Mouse (Mus musculus): ENCODE measurements around the gene Ankmy2. TPM values are rescaled to one million over a fixed set of nuclear protein-coding genes. Genes with fewer than 3 reads are reported as not detected.

Gene Ankmy2
- polyA plus RNA-seq, 1 experiment from 2014 or later = 42.6 TPM

DNA sequence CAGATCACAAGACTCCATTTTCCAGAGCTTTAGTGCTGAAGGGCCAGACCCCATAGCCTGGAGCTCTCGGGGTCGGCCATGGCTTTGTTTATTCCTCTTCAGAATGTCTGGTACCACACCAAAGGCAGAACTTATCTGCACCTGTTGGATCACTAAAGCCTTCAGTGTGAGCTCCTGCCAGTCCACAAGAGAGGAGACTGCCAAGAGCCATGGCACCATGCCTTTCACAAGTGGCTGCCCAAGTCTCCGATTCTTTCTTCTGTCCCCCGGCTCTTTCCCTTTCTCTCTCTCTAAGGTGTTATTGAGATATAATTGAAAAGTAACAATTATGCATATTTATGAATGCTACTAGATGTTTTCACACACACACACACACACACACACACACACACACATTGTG is 53.2 kb downstream of the Ankmy2 start:
- no peak for TF ChIP-seq CTCF (IDR thresholded peaks at IDR 0.05; ENCODE audit: low read depth)
- DNase-seq (no peak), ATAC-seq (ENCODE audit: insufficient read depth) (no peak)
- H3K9ac ChIP-seq = no peak overlapping the region
- no peak overlapping the region for H3K4me3 ChIP-seq (ENCODE audit: low read depth, low read length)
- H3K9me3 ChIP-seq (ENCODE audit: low read depth, low read length) = no peaks in the 10 kb centered on the region
- no peaks in the 10 kb centered on the region for H3K27me3 ChIP-seq (ENCODE audit: insufficient read depth, low read length)
- H3K36me3 ChIP-seq (ENCODE audit: insufficient read depth) = no peaks in the 10 kb centered on the region
- H3K4me2 ChIP-seq = no peak overlapping the region
- H3K27ac ChIP-seq (ENCODE audit: low read depth) = no peak overlapping the region
- no peaks in the 10 kb centered on the region for H3K4me1 ChIP-seq (ENCODE audit: insufficient read depth)
- 67% methylated on average over 4 of the region's 4 CpGs for WGBS

DNA sequence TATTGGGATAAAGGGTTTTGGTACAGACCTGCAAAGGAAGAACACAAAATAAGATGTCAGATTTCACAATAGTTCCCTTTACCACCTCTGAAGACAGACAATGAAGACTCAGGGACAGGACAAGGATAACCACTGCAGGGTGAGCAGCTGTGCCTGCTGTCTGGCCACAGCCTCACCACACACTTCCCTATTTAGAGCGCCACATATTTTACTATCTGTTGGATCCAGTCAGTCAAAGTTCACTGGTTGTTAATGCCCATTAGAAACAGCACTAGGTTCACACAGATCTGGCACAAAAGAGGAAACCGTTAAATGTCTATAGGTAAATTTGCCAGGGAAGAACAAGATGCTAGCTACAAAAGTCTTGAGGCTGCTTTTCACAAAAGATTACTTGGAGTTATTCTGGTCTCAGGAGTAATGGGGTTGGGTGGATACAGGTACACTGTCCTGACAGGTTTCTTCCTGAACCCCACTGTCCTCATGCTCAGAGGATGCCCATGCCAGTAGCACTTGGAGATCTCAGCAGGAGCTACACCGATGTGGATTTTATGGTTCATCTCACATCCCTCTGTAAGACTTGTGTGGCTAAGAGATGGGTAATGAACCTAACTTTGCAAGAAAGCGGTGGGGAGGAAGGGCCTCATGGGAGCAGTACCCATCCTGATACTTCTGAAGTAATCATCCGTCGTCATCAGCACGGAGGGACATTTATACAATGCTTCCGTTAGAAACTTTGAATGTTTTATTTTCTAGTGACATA is 57.7 kb downstream of the Ankmy2 start:
- no peaks in the 10 kb centered on the region for H3K36me3 ChIP-seq (ENCODE audit: insufficient read depth)
- no peak overlapping the region for H3K4me3 ChIP-seq (ENCODE audit: low read depth, low read length)
- no peak overlapping the region for H3K4me2 ChIP-seq
- no peak overlapping the region for H3K27ac ChIP-seq (ENCODE audit: low read depth)
- TF ChIP-seq CTCF (IDR thresholded peaks at IDR 0.05; ENCODE audit: low read depth) = no peak
- no peak overlapping the region for H3K9ac ChIP-seq
- ATAC-seq (ENCODE audit: insufficient read depth) (peak; percentile 51; the same call in 1 of the 2 replicates), DNase-seq (no peak)
- no peaks in the 10 kb centered on the region for H3K27me3 ChIP-seq (ENCODE audit: insufficient read depth, low read length)
- no peaks in the 10 kb centered on the region for H3K9me3 ChIP-seq (ENCODE audit: low read depth, low read length)
- WGBS = 43% methylated on average over 8 of the region's 8 CpGs
- H3K4me1 ChIP-seq (ENCODE audit: insufficient read depth) = no peaks in the 10 kb centered on the region

DNA sequence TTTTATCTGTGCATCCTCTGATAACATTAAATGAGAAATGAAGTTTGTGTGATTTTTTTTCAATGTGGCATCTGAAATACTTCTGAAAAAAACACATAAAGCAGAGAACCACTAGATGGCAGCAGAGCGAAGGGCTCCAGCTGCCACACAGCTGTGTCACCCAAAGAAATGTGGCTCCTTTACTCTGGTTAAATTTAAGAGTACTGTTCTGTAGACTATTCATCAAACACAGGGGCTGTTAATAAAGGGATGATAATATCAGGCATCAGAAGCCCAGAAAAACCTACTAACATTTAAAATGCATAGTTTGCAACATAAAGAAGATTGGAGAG is 58.2 kb downstream of the Ankmy2 start:
- DNase-seq = peak; percentile 94
- Histone ChIP-seq H3K4me3 (ENCODE audit: low read depth, low read length) (no peak overlapping the region), H3K27ac (ENCODE audit: low read depth) (no peak overlapping the region), H3K9ac (no peak overlapping the region), H3K4me2 (no peak overlapping the region), H3K9me3 (ENCODE audit: low read depth, low read length) (no peaks in the 10 kb centered on the region), H3K36me3 (ENCODE audit: insufficient read depth) (no peaks in the 10 kb centered on the region), H3K4me1 (ENCODE audit: insufficient read depth) (no peaks in the 10 kb centered on the region), H3K27me3 (ENCODE audit: insufficient read depth, low read length) (no peaks in the 10 kb centered on the region)
- WGBS = 0% methylated on average over 1 of the region's 1 CpGs
- peak; percentile 86 for TF ChIP-seq CTCF (IDR thresholded peaks at IDR 0.05; ENCODE audit: low read depth)
- peak; percentile 73; the same call in 1 of the 2 replicates for ATAC-seq (ENCODE audit: insufficient read depth)

DNA sequence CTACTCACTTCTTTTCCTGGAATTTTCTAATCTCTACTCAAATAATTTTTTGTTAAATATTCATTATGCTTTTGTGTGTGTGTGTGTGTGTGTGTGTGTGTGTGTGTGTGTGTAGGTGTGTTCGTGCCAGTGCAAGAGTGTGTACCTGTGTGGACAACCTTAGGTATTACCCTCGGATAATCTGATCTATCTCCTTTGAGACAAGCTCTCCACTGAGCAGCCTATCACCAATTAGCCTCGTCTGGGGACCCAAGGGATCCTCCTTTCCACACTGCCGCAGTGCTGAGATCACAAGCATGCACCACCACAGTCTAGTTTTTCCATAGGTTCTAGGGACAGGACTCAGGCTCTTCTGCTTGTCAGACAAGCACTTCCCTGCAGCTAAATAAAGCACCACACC is 59.3 kb downstream of the Ankmy2 start:
- no peaks in the 10 kb centered on the region for H3K36me3 ChIP-seq (ENCODE audit: insufficient read depth)
- no peaks in the 10 kb centered on the region for H3K4me1 ChIP-seq (ENCODE audit: insufficient read depth)
- H3K9me3 ChIP-seq (ENCODE audit: low read depth, low read length) = no peaks in the 10 kb centered on the region
- 64% methylated on average over 4 of the region's 4 CpGs for WGBS
- peak overlapping the region; percentile 52 for H3K4me2 ChIP-seq
- ATAC-seq (ENCODE audit: insufficient read depth) (peak; percentile 43; the same call in 1 of the 2 replicates), DNase-seq (no peak)
- no peak overlapping the region for H3K9ac ChIP-seq
- no peak for TF ChIP-seq CTCF (IDR thresholded peaks at IDR 0.05; ENCODE audit: low read depth)
- no peak overlapping the region for H3K27ac ChIP-seq (ENCODE audit: low read depth)
- H3K4me3 ChIP-seq (ENCODE audit: low read depth, low read length) = no peak overlapping the region
- H3K27me3 ChIP-seq (ENCODE audit: insufficient read depth, low read length) = no peaks in the 10 kb centered on the region

DNA sequence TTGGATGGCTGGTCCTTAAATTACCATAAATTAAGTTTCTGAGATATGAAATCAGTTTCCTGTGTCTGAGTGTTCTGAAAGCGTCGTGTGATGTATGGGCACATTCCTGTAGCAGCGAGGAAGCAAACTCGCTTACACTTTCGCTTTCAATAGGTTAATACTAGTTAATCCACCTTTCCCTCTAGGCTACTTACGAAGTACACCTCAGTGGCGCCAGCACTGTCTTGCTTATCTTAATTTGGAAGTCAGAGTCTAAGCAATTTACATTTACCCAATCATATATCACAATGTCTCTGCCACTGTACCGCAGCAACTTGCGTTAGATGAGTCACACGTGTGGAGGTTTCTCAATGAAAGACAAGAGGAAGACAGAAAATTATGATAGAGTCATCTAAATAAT is 60.0 kb downstream of the Ankmy2 start:
- Histone ChIP-seq H3K4me1 (ENCODE audit: insufficient read depth) (no peaks in the 10 kb centered on the region), H3K9ac (no peak overlapping the region), H3K4me2 (peak overlapping the region; percentile 52), H3K4me3 (ENCODE audit: low read depth, low read length) (peak overlapping the region; percentile 11; the same call in 1 of the 2 replicates), H3K27ac (ENCODE audit: low read depth) (no peak overlapping the region), H3K9me3 (ENCODE audit: low read depth, low read length) (no peaks in the 10 kb centered on the region), H3K27me3 (ENCODE audit: insufficient read depth, low read length) (no peaks in the 10 kb centered on the region), H3K36me3 (ENCODE audit: insufficient read depth) (no peaks in the 10 kb centered on the region)
- ATAC-seq (ENCODE audit: insufficient read depth) (no peak), DNase-seq (peak; percentile 50)
- WGBS = 35% methylated on average over 10 of the region's 10 CpGs
- no peak for TF ChIP-seq CTCF (IDR thresholded peaks at IDR 0.05; ENCODE audit: low read depth)

DNA sequence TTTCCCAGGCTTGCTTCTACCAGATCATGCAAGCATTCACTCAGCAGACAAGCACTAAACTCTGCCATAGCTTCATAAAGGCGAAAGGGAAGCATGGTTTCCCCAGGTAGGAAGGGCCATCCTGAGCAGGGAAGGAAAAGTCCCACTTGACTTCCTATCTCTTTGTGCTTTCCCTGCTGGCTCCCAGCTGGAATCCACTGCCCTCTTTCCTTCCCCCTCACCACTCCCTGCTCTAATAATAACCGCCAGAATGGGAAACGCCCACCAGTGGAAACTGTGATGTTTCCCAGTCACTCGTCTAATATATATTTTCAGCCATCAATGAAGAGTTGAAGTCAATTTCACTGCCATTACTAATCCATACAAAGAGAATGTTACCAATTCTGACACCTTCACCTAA is 67.5 kb downstream of the Ankmy2 start:
- Histone ChIP-seq H3K4me3 (ENCODE audit: low read depth, low read length) (no peak overlapping the region), H3K4me2 (no peak overlapping the region), H3K9me3 (ENCODE audit: low read depth, low read length) (no peaks in the 10 kb centered on the region), H3K36me3 (ENCODE audit: insufficient read depth) (no peaks in the 10 kb centered on the region), H3K4me1 (ENCODE audit: insufficient read depth) (no peaks in the 10 kb centered on the region), H3K9ac (no peak overlapping the region), H3K27me3 (ENCODE audit: insufficient read depth, low read length) (no peaks in the 10 kb centered on the region), H3K27ac (ENCODE audit: low read depth) (no peak overlapping the region)
- no peak for ATAC-seq (ENCODE audit: insufficient read depth)
- no peak for DNase-seq
- WGBS = 59% methylated on average over 4 of the region's 4 CpGs
- no peak for TF ChIP-seq CTCF (IDR thresholded peaks at IDR 0.05; ENCODE audit: low read depth)

DNA sequence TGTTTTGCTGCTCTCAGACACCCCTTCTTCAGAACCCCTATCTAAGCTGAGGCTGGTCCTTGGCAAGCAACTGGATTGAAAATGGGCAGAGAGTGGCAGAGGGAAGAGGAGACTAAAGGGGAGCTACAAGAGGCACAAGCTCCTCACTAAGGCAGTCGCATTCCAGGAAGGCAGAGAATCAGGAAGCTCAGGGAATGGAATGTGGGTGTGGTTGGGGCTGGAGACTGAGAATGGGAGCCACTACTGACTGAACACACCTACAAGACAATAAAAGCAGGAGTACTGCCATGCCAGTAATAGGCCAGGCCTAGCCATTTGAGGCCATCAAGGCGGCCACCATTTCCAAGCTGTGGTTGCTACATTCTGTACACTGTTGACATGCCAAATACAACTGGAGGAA is 74.5 kb downstream of the Ankmy2 start:
- Histone ChIP-seq H3K36me3 (ENCODE audit: insufficient read depth) (no peaks in the 10 kb centered on the region), H3K4me2 (no peak overlapping the region), H3K27ac (ENCODE audit: low read depth) (no peak overlapping the region), H3K27me3 (ENCODE audit: insufficient read depth, low read length) (no peaks in the 10 kb centered on the region), H3K4me3 (ENCODE audit: low read depth, low read length) (no peak overlapping the region), H3K4me1 (ENCODE audit: insufficient read depth) (no peaks in the 10 kb centered on the region), H3K9me3 (ENCODE audit: low read depth, low read length) (0 out of 2 replicates have a peak, but pooled peaks cover 3% of the 10 kb centered on the region), H3K9ac (no peak overlapping the region)
- ATAC-seq (ENCODE audit: insufficient read depth) = no peak
- no peak for DNase-seq
- 73% methylated on average over 2 of the region's 2 CpGs for WGBS
- no peak for TF ChIP-seq CTCF (IDR thresholded peaks at IDR 0.05; ENCODE audit: low read depth)

All from lung, embryonic 14.5 days (tissue).